Mouse (Mus musculus): Measurements from ENCODE around the gene Abcc12.

The Abcc12 gene

GRCm38 (mm10) chr8:86578693-86579092, 1.8 kb downstream of the Abcc12 start:
- no peak for DNase-seq (ENCODE audit: extremely low read depth, low read depth)

- no peak for DNase-seq (ENCODE audit: extremely low read depth, low read depth)
Measured at GRCm38 (mm10) chr8:86578076-86578475, 2.4 kb downstream of the Abcc12 start.

GRCm38 (mm10) chr8:86577547-86577946, 2.9 kb downstream of the Abcc12 start:
- no peak for DNase-seq (ENCODE audit: extremely low read depth, low read depth)

GRCm38 (mm10) chr8:86563674-86564073, 16.8 kb downstream of the Abcc12 start:
- no peak for DNase-seq (ENCODE audit: extremely low read depth, low read depth)

- no peak for DNase-seq (ENCODE audit: extremely low read depth, low read depth)
Measured at GRCm38 (mm10) chr8:86561737-86562136, 18.7 kb downstream of the Abcc12 start.

GRCm38 (mm10) chr8:86560688-86561065, 19.8 kb downstream of the Abcc12 start:
- no peak for DNase-seq (ENCODE audit: extremely low read depth, low read depth)

- DNase-seq (ENCODE audit: extremely low read depth, low read depth): no peak
Measured at GRCm38 (mm10) chr8:86559947-86560687, 20.4 kb downstream of the Abcc12 start.

GRCm38 (mm10) chr8:86557186-86558045, 23.1 kb downstream of the Abcc12 start:
- no peak for DNase-seq (ENCODE audit: extremely low read depth, low read depth)

GRCm38 (mm10) chr8:86555564-86555963, 24.9 kb downstream of the Abcc12 start:
- no peak for DNase-seq (ENCODE audit: extremely low read depth, low read depth)

- DNase-seq (ENCODE audit: extremely low read depth, low read depth): no peak
Measured at GRCm38 (mm10) chr8:86554220-86554891, 26.1 kb downstream of the Abcc12 start.

- DNase-seq (ENCODE audit: extremely low read depth, low read depth): no peak
Measured at GRCm38 (mm10) chr8:86550516-86550915, 30.0 kb downstream of the Abcc12 start.

- DNase-seq (ENCODE audit: extremely low read depth, low read depth): no peak
Measured at GRCm38 (mm10) chr8:86546001-86546400, 34.5 kb downstream of the Abcc12 start.

GRCm38 (mm10) chr8:86540906-86541305, 39.6 kb downstream of the Abcc12 start:
- DNase-seq (ENCODE audit: extremely low read depth, low read depth): no peak

GRCm38 (mm10) chr8:86540376-86540775, 40.1 kb downstream of the Abcc12 start:
- DNase-seq (ENCODE audit: extremely low read depth, low read depth): no peak

- no peak for DNase-seq (ENCODE audit: extremely low read depth, low read depth)
Measured at GRCm38 (mm10) chr8:86536663-86536987, 43.9 kb downstream of the Abcc12 start.

GRCm38 (mm10) chr8:86535791-86536662, 44.5 kb downstream of the Abcc12 start:
- no peak for DNase-seq (ENCODE audit: extremely low read depth, low read depth)

- no peak for DNase-seq (ENCODE audit: extremely low read depth, low read depth)
Measured at GRCm38 (mm10) chr8:86535068-86535560, 45.4 kb downstream of the Abcc12 start.

GRCm38 (mm10) chr8:86529714-86530113, 50.8 kb downstream of the Abcc12 start:
- DNase-seq (ENCODE audit: extremely low read depth, low read depth): no peak

- DNase-seq (ENCODE audit: extremely low read depth, low read depth): no peak
Measured at GRCm38 (mm10) chr8:86527336-86528029, 53.0 kb downstream of the Abcc12 start.

- no peak for DNase-seq (ENCODE audit: extremely low read depth, low read depth)
Measured at GRCm38 (mm10) chr8:86526808-86527207, 53.7 kb downstream of the Abcc12 start.

All from MEL-GATA-1-ER (cell line).